Mouse (Mus musculus) hindbrain, embryonic 15.5 days (tissue): ENCODE measurements around the gene Zbed6. TPM values are rescaled to one million over a fixed set of nuclear protein-coding genes. Genes with fewer than 3 reads are reported as not detected.
"Not testable (repeated sequence)": the region's sequence is repeated elsewhere in the genome, so short reads cannot be mapped to it uniquely, and the experiment has no call there.

Source experiments
- ATAC-seq: fragments of 200-750 bp; cut with Nextera tagmentation; 2 replicates; pipeline ENCODE4 v1.8.0; 2017; ENCODE audit warnings: low read depth, moderate number of reproducible peaks, moderate TSS enrichment; ENCODE audit not compliant: low FRiP score
- H3K27ac ChIP-seq: fragments of 300-500 bp; sonication (generic); replicated peaks from 2 replicates; pipeline ENCODE4 v1.5.1; 2015; ENCODE audit warnings: mild to moderate bottlenecking, inconsistent platforms
- H3K27me3 ChIP-seq: fragments of 300-500 bp; sonication (generic); 2 replicates; pipeline ENCODE4 v1.6.1; 2015; ENCODE audit warnings: control low read depth, inconsistent platforms
- H3K36me3 ChIP-seq: fragments of 300-500 bp; sonication (generic); 2 replicates; pipeline ENCODE4 v1.6.1; 2015; ENCODE audit warnings: control low read depth, inconsistent platforms
- H3K4me1 ChIP-seq: fragments of 300-500 bp; sonication (generic); replicated peaks from 2 replicates; pipeline ENCODE4 v1.6.1; 2015; ENCODE audit warnings: control low read depth, inconsistent platforms
- H3K4me2 ChIP-seq: fragments of 300-500 bp; sonication (generic); 2 replicates; pipeline ENCODE4 v1.6.1; 2015; ENCODE audit warnings: moderate library complexity, mild to moderate bottlenecking, inconsistent platforms
- H3K4me3 ChIP-seq: fragments of 300-500 bp; sonication (generic); 2 replicates; pipeline ENCODE4 v1.5.1; 2015; ENCODE audit warnings: mild to moderate bottlenecking, inconsistent platforms
- H3K9ac ChIP-seq: fragments of 300-500 bp; sonication (generic); 2 replicates; pipeline ENCODE4 v1.6.1; 2015; ENCODE audit warnings: inconsistent platforms
- H3K9me3 ChIP-seq: fragments of 300-500 bp; sonication (generic); 2 replicates; pipeline ENCODE4 v1.6.1; 2016; ENCODE audit warnings: control low read depth, inconsistent platforms
- WGBS: fragments of 180-500 bp; shearing (Covaris S2); methylation state at CpG from one replicate; pipeline ENCODE4 v1.1.7; 2015; 5-methylcytosine and 5-hydroxymethylcytosine counted together
- polyA plus RNA-seq: library from polyadenylated mRNA; unstranded; fragments of >200 nt; fragmentation: Nextera tagmentation; extraction: Ambion mirVana; gene quantifications from 2 replicates; pipeline ENCODE4 v1.2.1, GENCODE M21; 2015

The Zbed6 gene
- polyA plus RNA-seq, 1 experiment from 2014 or later: not detected

- Histone ChIP-seq H3K36me3 (no peaks in the 10 kb centered on the region), H3K4me3 (no peak overlapping the region), H3K4me1 (no peaks in the 10 kb centered on the region), H3K4me2 (no peak overlapping the region), H3K9ac (no peak overlapping the region), H3K9me3 (no peaks in the 10 kb centered on the region), H3K27ac (no peak overlapping the region), H3K27me3 (no peaks in the 10 kb centered on the region)
- WGBS: 79% methylated on average over 10 of the region's 10 CpGs
- ATAC-seq: no peak
These were observed 25.2 kb upstream of the Zbed6 start for GRCm38 (mm10) chr1:133685749-133686519.

GRCm38 (mm10) chr1:133671801-133672200 is 11.1 kb upstream of the Zbed6 start:
- no peaks in the 10 kb centered on the region for H3K36me3 ChIP-seq
- no peak overlapping the region for H3K4me2 ChIP-seq
- ATAC-seq: no peak
- H3K4me3 ChIP-seq: no peak overlapping the region
- no peak overlapping the region for H3K9ac ChIP-seq
- H3K27ac ChIP-seq: no peak overlapping the region
- no peaks in the 10 kb centered on the region for H3K4me1 ChIP-seq
- no peaks in the 10 kb centered on the region for H3K9me3 ChIP-seq
- H3K27me3 ChIP-seq: no peaks in the 10 kb centered on the region
- 73% methylated on average over 3 of the region's 3 CpGs for WGBS

GRCm38 (mm10) chr1:133671266-133671665 is 10.6 kb upstream of the Zbed6 start:
- Histone ChIP-seq H3K4me3 (no peak overlapping the region), H3K27me3 (no peaks in the 10 kb centered on the region), H3K4me1 (no peaks in the 10 kb centered on the region), H3K36me3 (no peaks in the 10 kb centered on the region), H3K9me3 (no peaks in the 10 kb centered on the region), H3K4me2 (no peak overlapping the region), H3K9ac (no peak overlapping the region), H3K27ac (no peak overlapping the region)
- no peak for ATAC-seq
- WGBS: 94% methylated on average over 3 of the region's 3 CpGs

DNA sequence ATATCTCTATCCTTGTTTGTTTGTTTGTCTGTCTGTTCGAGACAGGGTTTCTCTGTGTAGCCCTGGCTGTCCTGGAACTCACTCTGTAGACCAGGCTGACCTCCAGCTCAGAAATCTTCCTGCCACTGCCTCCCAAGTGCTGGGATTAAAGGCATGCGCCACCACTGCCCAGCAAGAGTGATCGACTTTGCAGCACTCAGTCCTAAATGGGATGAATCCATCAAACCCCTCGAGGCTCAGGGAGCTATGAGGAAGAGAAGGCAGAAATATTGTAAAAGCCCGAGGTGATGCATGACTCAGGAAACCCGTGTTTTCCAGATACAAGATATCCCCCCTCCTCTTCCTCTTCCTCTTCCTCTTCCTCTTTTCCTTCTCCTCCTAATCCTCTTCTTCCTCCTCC is 10.1 kb upstream of the Zbed6 start:
- WGBS: 88% methylated on average over 6 of the region's 6 CpGs
- ATAC-seq: no peak
- H3K4me3 ChIP-seq: no peak overlapping the region
- no peaks in the 10 kb centered on the region for H3K4me1 ChIP-seq
- no peak overlapping the region for H3K9ac ChIP-seq
- H3K36me3 ChIP-seq: no peaks in the 10 kb centered on the region
- H3K4me2 ChIP-seq: no peak overlapping the region
- H3K9me3 ChIP-seq: no peaks in the 10 kb centered on the region
- H3K27ac ChIP-seq: no peak overlapping the region
- no peaks in the 10 kb centered on the region for H3K27me3 ChIP-seq

- Histone ChIP-seq H3K36me3 (no peaks in the 10 kb centered on the region), H3K27me3 (no peaks in the 10 kb centered on the region), H3K27ac (no peak overlapping the region), H3K4me2 (no peak overlapping the region), H3K9ac (no peak overlapping the region), H3K4me3 (no peak overlapping the region), H3K9me3 (no peaks in the 10 kb centered on the region), H3K4me1 (no peaks in the 10 kb centered on the region)
- no peak for ATAC-seq
- 74% methylated on average over 12 of the region's 12 CpGs for WGBS
These were observed 9.5 kb upstream of the Zbed6 start for GRCm38 (mm10) chr1:133670190-133670589.

DNA sequence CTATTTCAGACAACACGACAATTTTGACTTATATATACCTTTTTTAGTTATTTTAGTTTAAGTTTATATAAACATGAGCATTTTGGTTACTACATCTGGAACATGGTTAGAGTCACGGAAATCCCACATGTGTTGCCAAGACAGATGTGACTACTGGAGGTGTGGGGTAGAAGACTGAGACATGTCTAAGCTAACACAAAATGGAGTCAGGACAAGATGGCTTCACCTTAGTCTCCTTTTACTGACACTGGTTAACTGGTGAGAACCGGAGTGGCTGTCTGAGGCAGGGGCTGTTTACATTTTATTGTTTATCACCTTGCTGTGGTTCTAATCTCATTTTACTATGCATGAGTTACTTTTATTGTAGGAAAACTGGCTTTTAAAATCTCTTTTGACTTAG is 7.9 kb upstream of the Zbed6 start:
- H3K27ac ChIP-seq: no peak overlapping the region
- 94% methylated on average over 3 of the region's 3 CpGs for WGBS
- no peaks in the 10 kb centered on the region for H3K4me1 ChIP-seq
- H3K9me3 ChIP-seq: no peaks in the 10 kb centered on the region
- H3K4me2 ChIP-seq: no peak overlapping the region
- no peaks in the 10 kb centered on the region for H3K27me3 ChIP-seq
- no peak overlapping the region for H3K9ac ChIP-seq
- H3K4me3 ChIP-seq: no peak overlapping the region
- H3K36me3 ChIP-seq: no peaks in the 10 kb centered on the region
- no peak for ATAC-seq

DNA sequence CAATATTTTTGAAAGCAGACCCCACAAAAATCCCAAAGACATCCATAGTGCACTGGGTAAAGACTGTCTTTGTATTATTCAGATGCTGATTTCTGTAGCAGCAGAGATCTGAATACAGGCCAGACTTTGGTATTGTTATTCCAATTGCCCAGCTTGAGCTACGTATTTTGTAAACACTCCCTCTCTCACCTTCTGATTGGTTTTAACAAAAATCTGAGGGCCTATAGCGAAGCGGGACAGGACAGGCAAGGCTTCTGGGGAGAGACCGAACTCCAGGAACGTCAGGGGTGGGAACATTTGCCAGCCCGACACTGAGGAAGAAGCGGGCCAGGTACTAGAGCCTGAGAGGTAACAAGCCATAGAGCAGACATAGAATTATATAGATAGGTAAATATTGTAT is 7.0 kb upstream of the Zbed6 start:
- WGBS: 26% methylated on average over 7 of the region's 7 CpGs
- Histone ChIP-seq H3K4me3 (no peak overlapping the region), H3K4me2 (no peak overlapping the region), H3K9me3 (no peaks in the 10 kb centered on the region), H3K4me1 (no peaks in the 10 kb centered on the region), H3K36me3 (no peaks in the 10 kb centered on the region), H3K9ac (no peak overlapping the region), H3K27ac (no peak overlapping the region), H3K27me3 (no peaks in the 10 kb centered on the region)
- no peak for ATAC-seq

- not testable (repeated sequence) for ATAC-seq, H3K4me3 ChIP-seq, H3K4me2 ChIP-seq, H3K9me3 ChIP-seq, H3K36me3 ChIP-seq, H3K27ac ChIP-seq, H3K27me3 ChIP-seq, H3K4me1 ChIP-seq, H3K9ac ChIP-seq
- 81% methylated on average over 8 of the region's 8 CpGs for WGBS
These were observed 5.0 kb upstream of the Zbed6 start for GRCm38 (mm10) chr1:133665713-133666112.

DNA sequence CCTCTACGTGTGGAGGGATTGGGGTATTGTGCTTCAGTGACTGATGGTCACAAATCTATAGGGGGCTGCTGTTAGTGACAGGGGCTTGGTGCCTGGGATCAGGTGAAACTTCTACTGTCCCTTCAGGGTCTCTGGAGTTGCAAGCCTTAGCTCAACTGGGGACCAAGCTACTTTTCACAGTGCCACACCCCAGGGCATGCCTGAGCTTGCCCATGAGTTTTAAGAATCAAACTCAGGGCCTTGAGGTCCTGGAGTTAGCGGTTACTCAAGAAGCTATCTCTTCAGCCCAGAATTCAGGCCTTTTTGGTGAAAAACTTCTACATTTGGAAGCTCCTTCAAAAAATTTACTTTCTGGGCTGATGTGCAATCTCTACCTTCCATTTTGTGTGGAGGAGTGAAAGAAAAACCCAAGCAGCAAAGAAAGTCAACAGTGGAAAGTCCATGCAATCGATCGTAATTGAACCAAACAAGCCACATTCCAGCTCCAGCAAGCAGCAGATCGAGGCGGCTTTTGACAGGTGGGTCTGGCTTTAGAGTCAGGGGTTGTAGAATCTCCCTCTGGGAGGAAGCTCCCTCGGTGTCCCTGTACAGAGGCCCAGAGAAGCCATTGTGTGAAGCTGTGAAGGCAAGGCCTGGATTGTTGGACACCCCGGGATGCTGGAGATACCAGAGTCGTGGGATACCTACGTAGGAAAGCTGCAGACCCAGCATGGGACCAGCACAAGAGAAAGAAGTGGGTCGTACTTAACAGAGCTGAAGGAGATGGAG is 3.7 kb upstream of the Zbed6 start:
- WGBS: 60% methylated on average over 11 of the region's 11 CpGs
- Histone ChIP-seq H3K4me1 (peaks cover 11% of the 10 kb centered on the region), H3K27me3 (no peaks in the 10 kb centered on the region), H3K4me3 (no peak overlapping the region), H3K36me3 (no peaks in the 10 kb centered on the region), H3K4me2 (no peak overlapping the region), H3K27ac (no peak overlapping the region), H3K9ac (no peak overlapping the region), H3K9me3 (no peaks in the 10 kb centered on the region)
- ATAC-seq: no peak

- Histone ChIP-seq H3K4me3 (no peak overlapping the region), H3K4me2 (no peak overlapping the region), H3K9ac (no peak overlapping the region), H3K9me3 (no peaks in the 10 kb centered on the region), H3K36me3 (no peaks in the 10 kb centered on the region), H3K27ac (no peak overlapping the region), H3K27me3 (no peaks in the 10 kb centered on the region), H3K4me1 (peaks cover 20% of the 10 kb centered on the region)
- ATAC-seq: no peak
- 85% methylated on average over 4 of the region's 4 CpGs for WGBS
These were observed 2.7 kb upstream of the Zbed6 start for GRCm38 (mm10) chr1:133663427-133663826.

DNA sequence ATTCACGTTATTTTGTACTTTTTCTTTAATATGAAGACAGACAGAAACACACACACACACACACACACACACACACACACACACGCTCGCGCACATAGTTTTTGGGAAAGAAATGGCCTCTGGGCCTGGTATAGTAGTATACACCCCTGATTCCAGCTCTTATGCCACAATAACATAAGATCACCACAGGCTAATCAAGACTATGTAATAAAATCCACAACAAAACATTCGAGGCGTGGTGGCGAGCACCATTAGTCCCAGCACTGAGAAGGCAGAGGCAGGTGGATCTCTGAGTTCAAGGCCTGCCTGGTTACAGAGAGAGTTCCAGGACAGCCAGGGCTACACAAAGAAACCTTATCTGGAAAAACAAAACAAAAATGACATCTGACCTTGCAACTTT is 2.3 kb upstream of the Zbed6 start:
- ATAC-seq: no peak
- Histone ChIP-seq H3K9ac (no peak overlapping the region), H3K36me3 (no peaks in the 10 kb centered on the region), H3K27ac (no peak overlapping the region), H3K4me1 (peaks cover 25% of the 10 kb centered on the region), H3K9me3 (no peaks in the 10 kb centered on the region), H3K4me2 (no peak overlapping the region), H3K27me3 (no peaks in the 10 kb centered on the region), H3K4me3 (no peak overlapping the region)
- WGBS: 95% methylated on average over 7 of the region's 7 CpGs

- 2% methylated on average over 26 of the region's 26 CpGs for WGBS
- peaks cover 41% of the 10 kb centered on the region for H3K4me1 ChIP-seq
- H3K4me2 ChIP-seq: peak within 1 kb of the TSS; percentile 95
- H3K4me3 ChIP-seq: peak within 1 kb of the TSS; percentile 77
- no peaks in the 10 kb centered on the region for H3K27me3 ChIP-seq
- H3K27ac ChIP-seq: peak within 1 kb of the TSS; percentile 93
- 0 out of 2 replicates have a peak, but pooled peaks cover 7% of the 10 kb centered on the region for H3K36me3 ChIP-seq
- no peaks in the 10 kb centered on the region for H3K9me3 ChIP-seq
- ATAC-seq: peak; percentile 98
- H3K9ac ChIP-seq: peak within 1 kb of the TSS; percentile 83
These were observed 683 bp upstream of the Zbed6 start, which contains the start of gene Gm38394 for GRCm38 (mm10) chr1:133661203-133661933. Gene Gm38394, minus strand, starts transcription at chr1:133661318.
